7 mouse cellular contexts compared by ENCODE assay signal in the genomic region with DNA sequence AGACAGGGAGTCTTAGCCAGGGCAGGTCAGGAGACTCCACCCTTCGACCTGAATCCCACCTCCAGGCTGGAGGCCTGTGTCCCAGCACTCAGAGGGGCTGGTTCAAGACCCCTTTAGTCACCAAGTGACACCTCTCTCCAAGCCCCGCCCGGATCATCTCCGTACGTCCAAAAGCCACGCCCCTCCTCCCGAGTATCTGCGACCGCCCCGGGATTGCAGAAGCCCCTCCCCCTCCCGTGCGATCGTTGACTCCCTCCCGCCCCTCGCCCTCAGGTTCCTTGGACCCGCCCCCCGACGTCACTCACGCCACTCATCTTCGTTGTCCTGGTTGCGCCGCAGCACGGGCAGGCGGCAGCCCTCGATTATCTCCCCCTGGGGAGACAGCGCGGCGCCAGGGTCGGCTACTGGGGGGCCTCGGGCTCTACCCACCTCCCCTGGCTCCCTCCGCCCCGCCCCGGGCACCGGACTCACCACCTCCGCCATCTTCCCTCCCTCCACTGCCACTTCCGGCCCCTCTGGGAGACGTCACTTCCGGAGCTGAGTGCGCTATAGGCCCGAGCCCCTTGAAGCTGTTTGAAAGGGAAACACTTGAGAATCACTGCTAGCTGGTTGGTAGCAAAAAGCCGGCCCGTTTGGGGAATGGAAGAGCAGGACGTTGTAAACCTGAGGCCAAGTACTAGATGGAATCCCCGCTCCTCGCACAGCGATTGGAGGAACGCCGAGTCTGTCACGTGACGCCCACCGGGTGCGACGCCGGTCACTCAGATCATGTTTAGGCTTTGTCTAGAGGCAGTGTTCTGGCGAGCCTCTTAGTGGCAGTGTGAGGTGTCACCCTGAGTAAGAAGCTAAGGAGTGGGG. TPM values are rescaled to one million over a fixed set of nuclear protein-coding genes. Genes with fewer than 3 reads are reported as not detected.
DNase-seq lines count a peak whose midpoint lies in the region; ATAC-seq lines count a peak whose summit lies in the region.

A gene (minus strand): TSS at position 691 of the 858 bp plus-strand sequence.

- no peaks in the 10 kb centered on the region for H3K27me3 ChIP-seq in intestine, embryonic 15.5 days (replicated peaks)
- H3K27me3 ChIP-seq in midbrain, embryonic 10.5 days (ENCODE audit: low read depth, poor library complexity, severe bottlenecking), result 0 out of 2 replicates have a peak, but pooled peaks cover 6% of the 10 kb centered on the region

- peaks cover 9% of the 10 kb centered on the region; the same call in 1 of the 2 replicates for H3K4me1 ChIP-seq in intestine, embryonic 15.5 days (replicated peaks)
- peaks cover 28% of the 10 kb centered on the region for H3K4me1 ChIP-seq in midbrain, embryonic 10.5 days

- peak within 1 kb of the TSS; percentile 92 for H3K27ac ChIP-seq in intestine, embryonic 15.5 days
- peak within 1 kb of the TSS; percentile 99 for H3K27ac ChIP-seq in midbrain, embryonic 10.5 days (replicated peaks)

- no peaks in the 10 kb centered on the region for H3K9me3 ChIP-seq in intestine, embryonic 15.5 days
- no peaks in the 10 kb centered on the region for H3K9me3 ChIP-seq in midbrain, embryonic 10.5 days (replicated peaks)

- peak within 1 kb of the TSS; percentile 65 for H3K4me2 ChIP-seq in intestine, embryonic 15.5 days (replicated peaks)

- H3K36me3 ChIP-seq in intestine, embryonic 15.5 days, result peaks cover 29% of the 10 kb centered on the region
- peaks cover 43% of the 10 kb centered on the region for H3K36me3 ChIP-seq in midbrain, embryonic 10.5 days

- DNase-seq in adrenal gland, adult 18-20 months (ENCODE audit: low spot score in 2 of 2), result peak; percentile 88 to 93
- DNase-seq in embryo, embryonic 11 days, result peak; percentile 98
- peak; percentile 85 to 97 for DNase-seq in gastrocnemius, postnatal 36 days
- peak; percentile 94 to 95 for DNase-seq in left cerebral cortex, postnatal 25 days (ENCODE audit: low spot score in 2 of 2)
- DNase-seq in midbrain, embryonic 10.5 days (ENCODE audit: low spot score), result peak; percentile 96
- peak; percentile 89 for DNase-seq in right cerebral cortex, postnatal 4 days

- peak; percentile 95 for ATAC-seq in intestine, embryonic 15.5 days

- peak within 1 kb of the TSS; percentile 62 for H3K4me3 ChIP-seq in intestine, embryonic 15.5 days (replicated peaks)
- H3K4me3 ChIP-seq in midbrain, embryonic 10.5 days, result peak within 1 kb of the TSS; percentile 75

- H3K9ac ChIP-seq in intestine, embryonic 15.5 days, result peak within 1 kb of the TSS; percentile 79

- intact Hi-C loops in gastrocnemius, postnatal 36 days (cut with DNase I), result no loop called here
- intact Hi-C loops in left cerebral cortex, postnatal 25 days (cut with DNase I), result loop anchor here (1.0 kb wide), 1 partner anchor 28 kb away; a partner anchor contains a TSS

- WGBS in intestine, embryonic 15.5 days, result under 1% methylated on average over 55 of the region's 55 CpGs
- WGBS in midbrain, embryonic 10.5 days, result 1% methylated on average over 55 of the region's 55 CpGs

RNA-seq across cellular contexts. Expression of the gene that starts here (rescaled TPM):
- 10 to 100 TPM; 67.8 to 69.3 TPM for total RNA-seq in adrenal gland, adult 18-20 months (2021)
- 10 to 100 TPM; 23.3 to 25.4 TPM for total RNA-seq in gastrocnemius, postnatal 36 days (2021)
- polyA plus RNA-seq in intestine, embryonic 15.5 days (2015; fragmentation: Nextera tagmentation; extraction: Ambion mirVana), result 44.1 and 47.3 TPM in 2 replicates
- 10 to 100 TPM; 83.9 to 93.4 TPM for total RNA-seq in left cerebral cortex, postnatal 25 days (2021)
- polyA plus RNA-seq in midbrain, embryonic 10.5 days (2016; fragmentation: Nextera tagmentation; extraction: Ambion mirVana), result 65.6 and 74.8 TPM in 2 replicates

Comparison
In these comparisons a context has a peak if more than half of its experiments do, and no peak if none do; other contexts are left out.
1. Peak in every context shown above with its lines: DNase-seq, ATAC-seq, H3K4me3 ChIP-seq and H3K27ac ChIP-seq.